Mouse (Mus musculus) T-helper 1 cell (primary cell): ENCODE measurements at regions not wholly inside any gene's neighbourhood (a gene's known extent, or its start where the extent isn't known, plus 50 kb on each side); places are given as distances from the start of the nearest gene placed in this dataset.

ENCODE experiments used
- in situ Hi-C: fragments of 300-600 bp; cut with MboI, MseI; formaldehyde crosslinking; loops from one replicate; pipeline ENCODE4 v1.15.1; 2025; ENCODE audit warnings: high pct_unique_total_duplicates

DNA sequence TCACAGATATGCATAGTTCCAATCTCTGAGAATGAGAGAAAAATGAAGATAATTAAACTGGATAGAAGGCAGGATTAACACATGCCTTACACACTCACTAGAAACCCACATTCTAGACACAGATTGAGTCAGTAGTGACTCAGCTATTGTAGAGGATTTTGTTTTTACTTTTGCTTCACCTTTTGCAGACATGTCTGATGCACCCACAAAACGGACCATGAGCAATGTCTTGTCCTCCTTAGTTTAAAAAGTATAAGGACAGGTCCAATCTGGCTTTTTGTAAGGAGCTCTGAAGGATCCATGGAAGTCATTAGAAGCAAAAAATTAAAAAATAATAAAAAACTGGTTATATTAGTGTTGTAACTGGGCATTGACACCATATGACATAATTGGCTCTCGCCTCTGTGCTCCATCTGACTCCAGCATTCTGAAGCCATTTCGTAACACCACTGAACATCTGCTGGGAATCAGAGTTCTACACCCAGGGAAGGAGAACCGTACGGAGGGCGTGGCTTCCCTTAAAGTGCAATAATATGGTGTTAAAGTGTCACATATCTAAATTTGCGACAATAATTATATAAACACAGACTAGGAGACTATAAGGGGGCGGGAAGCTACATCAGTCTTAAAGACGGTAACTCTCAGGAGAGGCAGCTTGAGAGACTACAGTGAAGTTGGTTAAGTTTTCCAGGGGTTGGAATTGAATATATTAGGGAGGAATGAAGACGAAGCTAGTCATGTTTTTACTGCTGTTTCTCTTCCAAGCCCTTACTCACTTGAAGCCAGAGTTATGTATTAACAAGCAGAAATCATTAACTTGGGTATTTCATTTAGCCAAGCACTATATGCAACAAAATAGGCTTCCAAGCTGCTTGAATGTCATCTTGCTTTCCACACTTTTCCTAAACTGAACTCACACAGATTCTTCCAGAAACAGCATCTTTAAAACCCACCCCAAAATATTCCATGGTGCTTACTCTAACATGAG lies 558.0 kb downstream of the Ebf1 start:
- in situ Hi-C loops, result no loop called here

DNA sequence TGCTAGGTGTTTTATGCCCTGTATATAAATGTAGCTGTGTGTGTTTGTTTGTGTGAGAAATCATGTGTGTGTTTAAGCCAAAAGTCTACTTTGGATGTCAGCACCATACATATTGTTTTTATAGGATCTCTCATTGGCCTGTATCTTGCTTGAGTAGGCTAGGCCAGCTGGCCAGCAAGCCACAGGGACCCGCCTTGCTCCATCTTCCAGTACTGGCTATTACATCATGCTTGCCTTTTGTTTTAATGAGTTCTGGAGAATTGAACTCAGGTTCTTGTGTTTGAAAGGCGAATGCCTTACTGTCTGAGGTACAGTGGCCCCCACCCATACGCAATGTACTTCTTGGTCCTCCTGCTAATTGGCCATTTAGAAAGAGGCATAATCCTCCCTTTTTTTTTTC lies 559.9 kb downstream of the Ebf1 start:
- in situ Hi-C loops, result no loop called here

DNA sequence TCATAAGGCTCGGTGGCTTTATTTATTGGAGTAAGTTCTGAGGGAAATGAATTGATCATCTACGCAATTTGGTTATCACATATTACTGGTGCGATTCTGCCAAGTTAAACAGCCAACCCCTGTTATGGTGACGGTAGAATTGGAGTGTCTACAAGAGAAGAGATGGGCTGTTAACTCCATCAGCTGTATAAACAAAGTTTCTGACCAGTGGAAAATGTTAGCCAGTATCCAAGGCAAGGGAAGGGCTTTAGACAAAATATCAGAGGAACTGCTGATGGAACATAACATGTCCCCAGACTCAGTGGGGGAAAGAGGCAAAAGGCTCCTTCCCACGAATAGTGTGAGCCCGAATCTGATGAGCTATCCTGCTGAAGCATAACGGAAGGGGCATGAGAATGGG lies 560.9 kb downstream of the Ebf1 start:
- in situ Hi-C loops, result no loop called here

DNA sequence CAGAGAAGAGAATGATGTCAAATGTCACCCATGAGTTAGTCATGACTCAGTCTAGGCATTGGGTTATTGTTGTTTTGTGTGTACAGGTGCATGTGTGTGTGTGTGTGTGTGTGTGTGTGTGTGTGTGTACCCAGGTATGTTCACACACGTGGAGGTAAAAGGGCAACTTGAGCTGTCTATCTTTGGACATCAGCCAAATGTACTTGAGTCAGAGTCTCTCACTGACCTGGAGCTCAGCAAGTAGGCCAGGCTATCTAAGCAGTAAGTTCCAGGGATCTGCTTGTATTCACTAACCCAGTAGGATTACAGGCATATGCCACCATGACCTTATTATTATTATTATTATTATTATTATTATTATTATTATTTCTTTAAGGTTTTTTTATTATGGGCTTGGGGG lies 561.9 kb downstream of the Ebf1 start:
- in situ Hi-C loops, result no loop called here

DNA sequence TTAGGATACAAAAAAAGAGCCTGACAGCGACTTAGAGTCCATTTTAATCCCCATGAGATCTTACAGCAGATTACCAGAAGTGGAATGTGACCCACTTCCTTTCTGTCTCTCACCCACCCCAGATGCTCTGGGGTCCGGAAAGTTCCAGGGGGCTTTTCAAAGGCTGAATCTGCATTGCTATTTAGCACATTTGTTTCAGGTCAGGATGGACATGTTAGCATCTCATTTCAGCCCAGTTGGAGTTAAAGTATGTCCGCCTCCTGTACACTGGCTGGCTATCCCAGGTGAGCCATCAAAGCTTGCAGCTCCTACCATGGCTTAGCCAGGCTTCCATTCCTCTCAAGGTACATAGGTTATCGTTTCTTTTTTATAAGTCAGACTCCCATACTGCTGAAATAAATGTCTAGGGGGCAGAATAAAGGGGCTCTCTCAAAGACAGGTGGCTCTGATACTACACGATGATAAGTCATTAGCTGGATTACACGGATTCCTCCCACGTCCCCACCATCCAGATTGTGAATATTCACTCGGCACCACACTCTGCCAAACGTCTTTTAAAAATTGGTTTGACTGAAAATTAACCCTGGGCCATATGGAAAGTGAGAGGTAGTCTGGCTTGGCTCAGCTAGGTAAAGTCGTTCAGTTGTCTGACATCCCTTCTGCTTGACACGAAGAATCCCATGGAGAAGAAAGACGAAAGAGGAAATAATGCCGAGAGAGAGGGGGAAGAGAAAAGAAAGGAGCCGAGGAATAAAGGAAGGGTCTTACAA lies 573.7 kb downstream of the Ebf1 start:
- in situ Hi-C loops, result no loop called here

DNA sequence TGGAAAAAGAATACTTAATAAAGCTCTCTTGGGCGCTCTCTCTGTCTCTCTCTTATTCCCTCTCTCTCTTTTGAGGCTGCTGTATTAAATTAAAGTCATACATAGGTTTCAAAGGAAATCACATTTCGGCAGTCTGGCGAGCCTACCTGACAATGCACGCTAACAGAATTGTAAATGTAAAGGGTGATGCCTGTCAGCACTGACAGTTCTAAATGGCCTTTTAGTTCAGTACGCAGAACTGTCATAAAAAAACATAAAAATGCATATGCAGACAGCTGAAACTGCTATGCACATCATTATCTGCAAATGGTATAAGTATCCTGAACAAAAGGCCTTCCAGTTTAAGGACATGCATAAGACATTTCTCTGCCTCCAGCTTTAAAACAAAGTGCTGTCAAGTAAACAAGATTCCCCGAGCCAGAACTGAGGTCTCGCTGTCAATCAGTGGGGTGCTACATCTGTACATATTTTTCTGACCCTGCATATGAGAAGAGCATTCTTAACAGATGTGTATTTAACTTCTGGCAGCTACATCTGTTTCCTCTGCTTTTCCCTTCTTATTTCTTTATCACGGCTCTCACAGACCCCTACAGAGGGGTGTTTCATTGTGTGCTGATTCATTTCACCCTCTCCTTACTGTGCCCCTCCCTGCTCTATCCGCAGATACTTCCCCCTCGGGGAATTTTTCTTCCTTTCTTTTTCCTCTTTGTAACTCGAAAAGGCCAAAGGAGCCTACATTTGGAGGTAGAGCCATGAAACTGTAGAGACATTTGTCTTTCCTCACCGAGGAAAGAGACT lies 574.5 kb downstream of the Ebf1 start:
- in situ Hi-C loops, result no loop called here

DNA sequence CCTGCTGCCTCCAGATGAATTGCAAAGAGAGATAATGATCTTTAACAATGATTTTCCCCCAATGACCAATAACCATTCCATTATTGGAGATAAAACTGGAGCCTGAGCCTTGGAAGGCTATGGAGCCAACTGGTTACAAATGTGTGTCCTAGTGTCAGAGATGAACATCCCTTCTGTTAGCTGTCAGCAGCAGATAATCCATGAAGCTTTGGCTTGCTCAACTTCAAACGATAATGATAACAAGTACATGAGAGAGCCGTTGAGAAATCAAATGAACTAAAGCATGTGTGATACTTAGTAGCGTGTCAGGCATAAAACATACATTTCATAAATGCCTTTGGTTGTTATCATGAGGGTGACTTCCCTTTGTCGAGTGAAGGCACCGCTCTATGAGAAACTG lies 576.2 kb downstream of the Ebf1 start:
- in situ Hi-C loops, result no loop called here

DNA sequence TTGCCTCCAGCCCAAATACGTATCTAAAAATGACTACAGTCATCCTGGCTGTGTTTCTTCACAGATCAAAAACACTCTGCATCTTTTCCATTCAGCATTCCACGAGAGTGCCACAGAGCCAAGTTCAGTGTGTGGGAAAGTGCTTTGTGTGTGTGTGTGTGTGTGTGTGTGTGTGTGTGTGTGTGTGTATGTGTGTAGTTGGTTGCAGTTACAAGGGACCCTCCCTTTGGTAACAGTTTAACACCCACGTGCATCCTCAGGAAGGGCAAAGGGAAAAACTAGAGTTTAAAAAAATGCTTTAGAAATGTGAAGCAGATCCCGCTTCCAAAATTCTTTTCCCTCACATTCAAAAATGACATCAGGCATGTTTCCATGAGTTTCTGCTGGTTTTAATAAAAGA lies 582.4 kb downstream of the Ebf1 start:
- in situ Hi-C loops, result no loop called here

DNA sequence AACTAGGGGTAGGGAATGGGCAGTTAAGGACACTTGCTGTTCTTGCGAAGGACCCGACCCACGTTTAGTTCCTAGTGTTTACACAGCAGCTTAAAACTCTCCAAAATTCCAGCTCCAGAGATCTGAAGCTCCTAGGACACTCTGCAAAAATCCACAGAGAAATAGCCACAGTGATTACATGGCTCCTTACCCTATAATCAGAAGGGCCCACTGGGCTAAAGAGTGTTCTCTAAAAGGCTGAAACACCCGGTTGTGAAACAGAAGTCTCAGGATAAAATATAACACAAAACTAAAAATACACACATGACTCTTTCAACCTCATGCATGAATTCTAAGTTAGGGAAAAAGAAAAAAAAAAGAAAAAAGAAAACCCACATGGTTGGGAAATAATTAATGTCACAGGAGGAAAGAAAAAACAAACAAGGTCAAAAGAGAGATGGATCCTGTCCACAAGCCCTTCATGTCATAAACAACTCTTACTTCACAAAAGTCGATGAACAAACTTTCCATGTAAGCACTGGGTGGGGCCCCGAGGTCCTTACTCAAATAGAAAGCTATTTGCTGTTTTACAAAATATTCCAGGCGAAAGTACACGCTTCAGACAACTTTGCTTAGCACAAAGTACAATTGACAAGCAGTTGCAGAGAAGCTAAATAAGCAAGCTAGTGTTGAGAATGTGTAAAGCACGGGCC lies 583.7 kb downstream of the Ebf1 start:
- in situ Hi-C loops, result no loop called here

DNA sequence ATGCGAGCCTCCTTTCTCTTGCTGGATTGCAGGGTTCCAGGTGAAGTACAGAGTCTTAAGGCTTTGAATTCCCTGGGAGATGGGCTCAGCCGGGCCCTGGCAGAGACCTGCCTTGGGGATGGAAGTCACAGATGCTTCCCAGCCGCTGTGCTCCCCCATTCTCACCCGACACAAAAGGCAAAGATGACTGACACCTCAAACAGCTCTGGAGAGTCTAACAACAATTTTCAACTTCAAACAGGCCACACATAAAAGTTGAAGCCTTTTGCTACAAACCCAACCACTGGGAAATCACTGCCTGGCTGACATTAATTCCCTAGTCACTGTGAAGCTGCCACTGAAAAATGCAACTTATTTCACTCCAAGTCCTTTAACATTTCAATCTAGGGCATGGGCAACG lies 586.3 kb downstream of the Ebf1 start:
- in situ Hi-C loops, result no loop called here

DNA sequence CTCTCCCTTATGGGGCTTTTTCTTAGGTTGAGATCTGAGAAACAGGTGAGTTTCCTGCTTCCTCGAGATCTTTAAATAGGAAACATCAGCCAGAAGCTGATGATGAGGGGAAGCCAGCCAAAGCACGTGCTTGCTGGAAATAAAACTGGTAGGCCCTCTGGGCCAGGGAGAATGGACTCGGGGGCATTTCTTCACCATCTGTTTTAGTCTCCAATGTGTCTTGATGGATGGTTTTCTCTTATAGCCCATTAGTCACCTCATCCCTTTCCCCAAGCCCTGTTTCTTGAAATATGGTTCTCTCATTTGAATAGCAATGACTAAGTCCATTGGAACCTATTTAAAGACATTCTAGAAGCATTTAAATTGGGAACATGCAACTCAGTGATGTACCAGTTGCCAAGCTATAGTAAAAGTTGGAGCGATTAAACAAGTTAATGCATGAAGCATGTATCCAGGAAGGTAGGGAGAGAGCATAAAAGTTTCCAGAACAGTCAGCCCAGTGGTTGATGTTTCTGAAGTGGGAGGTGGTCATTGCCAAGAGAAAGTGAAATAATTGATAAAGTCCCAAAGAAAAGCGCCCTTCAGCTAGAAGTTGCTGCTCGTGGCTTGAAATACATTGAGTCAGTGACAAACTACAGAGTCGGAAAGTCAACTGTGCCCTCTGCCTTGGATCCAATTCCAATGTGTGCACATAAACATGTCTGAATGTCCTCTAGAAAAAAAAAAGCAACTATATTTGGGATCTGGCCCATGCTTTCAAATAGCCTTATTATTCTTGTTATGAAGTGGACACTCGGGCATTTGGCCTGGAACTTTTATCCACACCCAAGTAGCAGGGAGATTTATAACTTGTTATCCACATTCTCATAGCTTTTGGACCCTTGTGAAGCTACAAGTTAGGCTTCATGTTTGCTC lies 589.8 kb downstream of the Ebf1 start:
- in situ Hi-C loops, result no loop called here

DNA sequence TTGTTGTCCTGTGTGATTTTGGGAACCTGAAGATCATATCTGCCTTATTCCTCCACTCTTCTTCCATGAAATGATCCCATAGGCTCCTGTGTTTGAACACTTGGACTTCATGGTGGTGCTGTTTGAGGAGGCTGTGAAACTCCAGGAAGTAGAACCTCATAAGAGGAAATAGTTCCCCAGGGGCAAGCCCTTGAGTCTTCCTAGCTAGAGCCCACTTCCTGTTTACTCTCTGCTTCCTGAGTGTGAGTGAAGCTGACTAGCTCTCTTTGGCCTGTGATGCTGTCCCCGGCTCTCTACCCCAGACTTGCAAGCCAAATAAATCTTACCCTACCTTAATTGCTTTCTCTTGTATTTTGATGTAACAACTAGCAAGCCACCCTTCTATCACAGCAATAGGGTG lies 597.0 kb downstream of the Ebf1 start:
- in situ Hi-C loops, result no loop called here

DNA sequence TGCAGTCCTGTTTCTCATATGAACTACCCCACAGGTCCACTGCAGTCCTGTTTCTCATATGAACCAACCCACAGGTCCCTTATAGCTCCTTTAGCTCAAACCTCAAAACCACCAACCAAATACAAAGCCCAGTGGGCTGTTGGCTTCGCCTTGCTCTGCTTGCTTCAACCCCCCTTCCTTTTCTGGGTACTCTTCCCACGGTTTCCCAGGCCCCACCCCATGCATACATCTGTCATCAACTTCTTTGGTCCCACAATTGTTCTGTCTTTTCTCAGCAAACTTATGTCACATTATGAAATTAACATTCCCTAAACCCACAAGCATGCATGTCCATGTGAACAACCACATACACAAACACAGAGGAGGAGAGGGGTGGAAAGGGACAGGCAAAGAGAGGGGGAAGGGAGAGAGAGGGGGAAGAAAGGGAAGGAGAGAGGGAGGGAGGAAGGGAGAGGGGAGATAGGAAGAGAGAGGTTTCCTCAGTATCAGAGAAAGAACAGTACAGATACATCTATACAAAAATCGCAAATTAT lies 599.9 kb downstream of the Ebf1 start:
- in situ Hi-C loops, result no loop called here

DNA sequence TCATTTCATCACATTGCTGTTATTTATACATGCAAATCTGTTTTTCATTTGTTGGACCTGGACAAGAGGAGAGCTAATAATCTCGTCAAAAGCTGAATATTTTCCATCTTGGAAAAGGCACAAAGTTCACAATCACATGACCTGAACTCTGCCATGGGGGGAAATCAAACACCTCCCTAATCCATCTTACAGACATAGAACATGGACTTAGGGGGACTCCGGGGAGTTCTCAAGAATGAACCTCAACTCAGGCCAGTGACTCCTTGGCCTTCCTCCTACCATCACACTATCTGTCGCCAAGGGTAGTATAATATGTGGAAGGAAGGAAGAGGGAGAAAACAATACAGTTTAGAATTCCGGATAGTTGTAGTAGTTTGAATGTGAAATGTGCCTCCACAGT lies 602.1 kb downstream of the Ebf1 start:
- in situ Hi-C loops, result no loop called here

DNA sequence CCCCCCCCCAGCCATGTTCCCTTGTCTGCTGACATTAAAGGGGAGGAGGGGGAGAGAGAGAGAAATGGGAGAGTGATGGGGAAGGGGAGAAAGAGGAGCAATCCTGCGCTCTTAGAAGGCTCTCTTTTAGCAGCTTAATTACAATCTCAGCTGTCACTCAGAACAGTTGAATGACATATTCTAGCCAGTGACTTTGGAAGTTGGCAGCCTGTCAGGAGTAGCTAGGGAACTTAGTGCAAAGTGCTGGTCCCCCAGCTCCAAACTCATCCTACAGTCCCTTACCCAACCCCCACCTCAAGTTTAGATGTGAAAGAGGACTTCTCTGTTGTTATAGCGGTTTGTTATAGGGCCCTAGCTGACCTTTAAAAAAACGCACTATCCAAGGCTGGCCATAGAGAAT lies 604.9 kb downstream of the Ebf1 start:
- in situ Hi-C loops, result no loop called here

DNA sequence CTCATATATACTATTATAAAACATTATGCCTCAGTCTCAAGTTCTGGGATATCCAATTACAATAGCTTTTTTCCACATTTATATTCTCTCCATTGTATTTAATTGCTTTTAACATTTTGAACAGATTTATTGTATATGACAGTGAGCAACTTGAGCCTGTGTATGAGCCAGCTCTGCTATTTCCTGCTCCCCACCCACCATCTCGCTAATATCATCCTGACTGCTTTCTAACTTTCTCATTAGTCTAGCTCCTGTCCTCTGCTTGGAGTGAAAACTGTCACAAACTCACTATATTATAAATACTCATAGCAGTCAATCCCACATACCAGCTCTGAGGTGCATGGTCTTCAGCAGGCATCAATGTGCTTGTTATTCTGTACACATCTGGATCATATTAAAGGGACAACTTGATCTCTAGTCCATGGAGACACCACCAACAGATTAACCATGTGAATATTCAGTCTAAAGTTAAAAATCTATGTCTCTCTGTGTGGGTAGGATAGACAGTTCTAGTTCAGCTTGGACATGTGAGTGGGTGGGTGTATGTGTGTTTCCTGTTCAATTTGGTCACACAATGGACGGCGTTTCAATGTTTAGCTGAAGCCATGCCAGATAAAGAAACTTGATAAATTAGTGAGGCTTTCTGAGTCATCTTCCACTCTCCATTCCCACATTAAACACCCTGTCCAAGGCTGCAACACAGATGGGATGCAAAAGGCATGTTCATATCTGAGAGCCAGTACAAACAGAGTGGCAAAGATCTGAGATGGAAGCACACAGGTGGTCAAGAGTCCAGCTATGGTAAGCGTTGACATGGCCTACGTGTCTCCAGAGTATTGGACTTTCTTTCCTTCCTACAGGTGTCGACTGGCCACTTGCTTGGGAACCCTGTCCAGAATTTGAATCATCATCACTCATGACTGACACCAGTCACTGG lies 616.1 kb upstream of the Clint1 start:
- in situ Hi-C loops, result no loop called here

DNA sequence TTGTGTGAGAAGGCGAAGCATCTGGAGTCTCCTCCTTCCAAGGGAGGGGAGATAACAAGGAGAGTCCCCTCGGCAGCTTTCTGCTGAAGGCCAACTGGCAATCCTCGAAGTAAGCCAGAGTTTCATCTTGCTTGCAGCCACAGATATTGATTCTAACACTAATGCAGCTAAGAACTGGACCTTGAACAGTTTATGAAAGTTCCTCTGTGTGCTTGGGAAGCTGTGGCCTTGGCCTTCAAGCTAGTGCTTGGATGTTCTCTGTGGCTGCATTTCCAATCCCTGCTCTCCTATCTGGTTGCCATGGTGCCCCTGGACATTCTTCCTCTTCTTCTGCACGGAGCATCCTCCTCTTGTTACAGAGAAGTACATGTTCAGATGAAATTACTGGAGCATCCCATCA lies 614.8 kb upstream of the Clint1 start:
- in situ Hi-C loops, result no loop called here

DNA sequence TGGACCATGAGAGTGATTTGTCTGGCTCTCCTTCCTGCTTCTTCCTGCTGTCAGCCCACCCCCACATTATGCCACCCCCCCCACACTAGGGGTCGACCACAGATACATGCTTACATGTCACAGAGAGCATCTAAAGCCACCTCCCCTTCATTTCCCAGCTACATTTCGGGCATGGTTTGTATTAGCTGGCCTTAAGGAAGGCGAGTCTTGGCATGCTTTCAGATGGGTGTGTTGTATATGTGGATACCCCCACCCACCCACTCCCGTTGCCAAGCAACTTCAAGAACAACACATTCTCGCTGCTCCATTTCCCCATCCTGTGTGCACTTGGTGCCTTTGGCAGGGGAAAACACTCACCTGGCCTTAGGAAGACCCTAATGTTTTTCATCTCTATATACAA lies 612.8 kb upstream of the Clint1 start:
- in situ Hi-C loops, result no loop called here

DNA sequence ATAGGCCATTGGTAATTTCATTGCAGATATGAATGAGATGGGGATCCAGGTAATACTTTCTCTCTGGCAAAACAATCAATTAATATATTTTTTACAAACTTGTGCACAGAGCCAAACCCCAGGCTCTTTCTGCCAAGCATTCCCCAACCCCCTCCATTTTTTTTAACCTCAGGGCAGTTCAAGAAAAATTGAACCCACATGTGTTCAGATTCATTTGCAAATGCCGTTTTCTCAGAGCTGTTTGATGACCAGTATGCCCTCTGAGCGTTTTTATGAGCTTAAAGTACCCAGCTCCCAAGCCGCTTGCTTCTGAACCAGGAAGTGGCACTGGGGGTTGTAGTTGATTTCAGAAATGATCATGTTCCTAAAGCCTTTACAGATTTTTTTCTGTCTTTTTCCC lies 611.4 kb upstream of the Clint1 start:
- in situ Hi-C loops, result loop anchor here (10.0 kb wide), 1 partner anchor 1924 kb away; no protein-coding TSS in a partner anchor
